Mouse (Mus musculus) embryonic facial prominence, embryonic 14.5 days (tissue): ENCODE measurements at regions not wholly inside any gene's neighbourhood (a gene's known extent, or its start where the extent isn't known, plus 50 kb on each side); places are given as distances from the start of the nearest gene placed in this dataset.

Experiments
- ATAC-seq: fragments of 200-750 bp; cut with Nextera tagmentation; 2 replicates; pipeline ENCODE4 v1.8.0; 2017; ENCODE audit warnings: low read depth, moderate number of reproducible peaks, moderate TSS enrichment
- DNase-seq: peaks from one replicate; pipeline ENCODE4 v3.0.0-alpha.2; 2015; ENCODE audit warnings: low spot score
- H3K27ac ChIP-seq: fragments of 300-500 bp; sonication (generic); replicated peaks from 2 replicates; pipeline ENCODE4 v1.5.1; 2014; ENCODE audit warnings: low read depth, mild to moderate bottlenecking, low read length, moderate library complexity
- H3K27me3 ChIP-seq: fragments of 300-500 bp; sonication (generic); replicated peaks from 2 replicates; pipeline ENCODE4 v1.6.1; 2014; ENCODE audit warnings: low read length; ENCODE audit not compliant: control insufficient read depth, insufficient read depth
- H3K36me3 ChIP-seq: fragments of 300-500 bp; sonication (generic); 2 replicates; pipeline ENCODE4 v1.6.1; 2014; ENCODE audit warnings: low read length, mixed read lengths; ENCODE audit not compliant: control insufficient read depth, insufficient read depth
- H3K4me1 ChIP-seq: fragments of 300-500 bp; sonication (generic); 2 replicates; pipeline ENCODE4 v1.6.1; 2014; ENCODE audit warnings: antibody characterized with exemption, low read length; ENCODE audit not compliant: control insufficient read depth, insufficient read depth
- H3K4me2 ChIP-seq: fragments of 300-500 bp; sonication (generic); 2 replicates; pipeline ENCODE4 v1.6.1; 2014; ENCODE audit warnings: low read depth, mild to moderate bottlenecking, low read length, moderate library complexity, mixed read lengths
- H3K4me3 ChIP-seq: fragments of 300-500 bp; sonication (generic); 2 replicates; pipeline ENCODE4 v1.5.1; 2014; ENCODE audit warnings: low read depth, mild to moderate bottlenecking, low read length
- H3K9ac ChIP-seq: fragments of 300-500 bp; sonication (generic); 2 replicates; pipeline ENCODE4 v1.6.1; 2014; ENCODE audit warnings: low read depth, mild to moderate bottlenecking, low read length, moderate library complexity, mixed read lengths
- H3K9me3 ChIP-seq: fragments of 300-500 bp; sonication (generic); 2 replicates; pipeline ENCODE4 v1.6.1; 2016; ENCODE audit warnings: low read length; ENCODE audit not compliant: control insufficient read depth
- WGBS: fragments of 180-500 bp; shearing (Covaris S2); extraction: QIAGEN DNeasy Blood & Tissue Kit; methylation state at CpG from one replicate; pipeline ENCODE4 v1.1.7; 2014; 5-methylcytosine and 5-hydroxymethylcytosine counted together

GRCm38 (mm10) chr15:44891544-44891943, 4757.4 kb downstream of the 9330182O14Rik start:
- Histone ChIP-seq H3K36me3 (no peaks in the 10 kb centered on the region), H3K9ac (no peak overlapping the region), H3K4me2 (no peak overlapping the region), H3K27me3 (no peaks in the 10 kb centered on the region), H3K4me3 (no peak overlapping the region), H3K4me1 (no peaks in the 10 kb centered on the region), H3K27ac (no peak overlapping the region), H3K9me3 (no peaks in the 10 kb centered on the region)
- WGBS, result 59% methylated on average over 1 of the region's 1 CpGs
- ATAC-seq (no peak), DNase-seq (no peak)

- Histone ChIP-seq H3K4me1 (no peaks in the 10 kb centered on the region), H3K36me3 (no peaks in the 10 kb centered on the region), H3K27me3 (no peaks in the 10 kb centered on the region), H3K4me2 (no peak overlapping the region), H3K27ac (no peak overlapping the region), H3K4me3 (no peak overlapping the region), H3K9me3 (no peaks in the 10 kb centered on the region), H3K9ac (no peak overlapping the region)
- WGBS, result 30% methylated on average over 1 of the region's 1 CpGs
- ATAC-seq (no peak), DNase-seq (peak; percentile 6)
Observed at GRCm38 (mm10) chr15:44896220-44896619, 4762.1 kb downstream of the 9330182O14Rik start.

- H3K27me3 ChIP-seq, result no peaks in the 10 kb centered on the region
- 77% methylated on average over 1 of the region's 1 CpGs for WGBS
- no peaks in the 10 kb centered on the region for H3K9me3 ChIP-seq
- no peak for ATAC-seq
- H3K27ac ChIP-seq, result no peak overlapping the region
- no peak for DNase-seq
- H3K9ac ChIP-seq, result no peak overlapping the region
- H3K4me3 ChIP-seq, result no peak overlapping the region
- H3K4me1 ChIP-seq, result no peaks in the 10 kb centered on the region
- no peaks in the 10 kb centered on the region for H3K36me3 ChIP-seq
- no peak overlapping the region for H3K4me2 ChIP-seq
Observed at GRCm38 (mm10) chr15:44897572-44897971, 4763.4 kb downstream of the 9330182O14Rik start.

GRCm38 (mm10) chr15:44907133-44907532, 4773.0 kb downstream of the 9330182O14Rik start:
- Histone ChIP-seq H3K36me3 (no peaks in the 10 kb centered on the region), H3K27me3 (no peaks in the 10 kb centered on the region), H3K4me3 (no peak overlapping the region), H3K4me1 (no peaks in the 10 kb centered on the region), H3K27ac (no peak overlapping the region), H3K9me3 (no peaks in the 10 kb centered on the region), H3K9ac (no peak overlapping the region), H3K4me2 (no peak overlapping the region)
- WGBS, result 65% methylated on average over 2 of the region's 2 CpGs
- DNase-seq (no peak), ATAC-seq (no peak)

GRCm38 (mm10) chr15:44913434-44913833, 4779.3 kb downstream of the 9330182O14Rik start:
- Histone ChIP-seq H3K4me1 (no peaks in the 10 kb centered on the region), H3K27ac (no peak overlapping the region), H3K9ac (no peak overlapping the region), H3K9me3 (no peaks in the 10 kb centered on the region), H3K4me2 (no peak overlapping the region), H3K4me3 (no peak overlapping the region), H3K36me3 (no peaks in the 10 kb centered on the region), H3K27me3 (no peaks in the 10 kb centered on the region)
- DNase-seq (no peak), ATAC-seq (no peak)
- 78% methylated on average over 7 of the region's 7 CpGs for WGBS

GRCm38 (mm10) chr15:44915005-44915404, 4780.8 kb downstream of the 9330182O14Rik start:
- WGBS, result 81% methylated on average over 2 of the region's 2 CpGs
- no peak overlapping the region for H3K27ac ChIP-seq
- no peaks in the 10 kb centered on the region for H3K9me3 ChIP-seq
- DNase-seq, result no peak
- no peak overlapping the region for H3K4me3 ChIP-seq
- H3K36me3 ChIP-seq, result no peaks in the 10 kb centered on the region
- no peaks in the 10 kb centered on the region for H3K27me3 ChIP-seq
- H3K4me2 ChIP-seq, result no peak overlapping the region
- no peaks in the 10 kb centered on the region for H3K4me1 ChIP-seq
- H3K9ac ChIP-seq, result no peak overlapping the region
- ATAC-seq, result no peak

GRCm38 (mm10) chr15:44916479-44916878, 4782.3 kb downstream of the 9330182O14Rik start:
- no peak for ATAC-seq
- no peaks in the 10 kb centered on the region for H3K27me3 ChIP-seq
- H3K4me3 ChIP-seq, result no peak overlapping the region

GRCm38 (mm10) chr15:44924686-44925085, 4790.5 kb downstream of the 9330182O14Rik start:
- WGBS, result 93% methylated on average over 1 of the region's 1 CpGs
- Histone ChIP-seq H3K4me2 (no peak overlapping the region), H3K9ac (no peak overlapping the region), H3K27ac (no peak overlapping the region), H3K27me3 (no peaks in the 10 kb centered on the region), H3K36me3 (no peaks in the 10 kb centered on the region), H3K9me3 (no peaks in the 10 kb centered on the region), H3K4me1 (no peaks in the 10 kb centered on the region), H3K4me3 (no peak overlapping the region)
- ATAC-seq, result no peak
- no peak for DNase-seq

More at GRCm38 (mm10) chr15:44916479-44916878, 4782.3 kb downstream of the 9330182O14Rik start:
- no peaks in the 10 kb centered on the region for H3K9me3 ChIP-seq
- H3K36me3 ChIP-seq, result no peaks in the 10 kb centered on the region
- no peak overlapping the region for H3K9ac ChIP-seq
- WGBS, result 82% methylated on average over 1 of the region's 1 CpGs
- no peak overlapping the region for H3K27ac ChIP-seq
- no peaks in the 10 kb centered on the region for H3K4me1 ChIP-seq
- no peak for DNase-seq
- H3K4me2 ChIP-seq, result no peak overlapping the region

- no peak overlapping the region for H3K9ac ChIP-seq
- no peaks in the 10 kb centered on the region for H3K4me1 ChIP-seq
- no peak overlapping the region for H3K4me3 ChIP-seq
- no peak overlapping the region for H3K4me2 ChIP-seq
- H3K27ac ChIP-seq, result no peak overlapping the region
- no peaks in the 10 kb centered on the region for H3K27me3 ChIP-seq
- H3K36me3 ChIP-seq, result no peaks in the 10 kb centered on the region
- 83% methylated on average over 3 of the region's 3 CpGs for WGBS
- DNase-seq (no peak), ATAC-seq (no peak)
- H3K9me3 ChIP-seq, result no peaks in the 10 kb centered on the region
Observed at GRCm38 (mm10) chr15:44927058-44927457, 4792.9 kb downstream of the 9330182O14Rik start.
